In the genomic region with DNA sequence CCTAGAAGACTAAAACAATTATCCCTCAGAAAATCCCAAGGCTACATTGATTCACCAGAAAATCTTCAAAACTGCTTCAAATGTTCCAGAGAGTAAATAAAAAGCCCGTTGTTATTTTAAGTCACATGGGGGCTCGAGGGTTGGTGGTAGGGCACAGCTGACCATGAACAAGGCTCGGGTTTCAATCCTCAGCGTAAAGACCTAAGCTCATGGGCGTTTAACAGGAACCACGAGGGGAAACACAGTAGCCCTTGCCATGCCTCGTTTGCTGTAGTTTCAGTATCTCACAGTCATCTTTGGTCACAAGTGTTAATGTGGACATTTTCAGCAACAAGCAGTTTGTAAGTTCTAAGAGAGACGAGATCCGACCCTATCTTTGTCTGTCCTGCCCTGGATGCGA, we compare ENCODE assay signal across 14 mouse cellular contexts. TPM values are rescaled to one million over a fixed set of nuclear protein-coding genes. Genes with fewer than 3 reads are reported as not detected.
DNase-seq lines count a peak whose midpoint lies in the region; ATAC-seq and TF ChIP-seq lines count a peak whose summit lies in the region.
"Had no signal": no experiment of that assay in that cellular context is flagged by ENCODE, and none has a peak within 500 bp of the region (broad histone marks: within the 10 kb centered on the region; RNA-seq: fewer than 3 reads in every experiment).

No protein-coding gene starts in this region.

- 53% methylated on average over 10 of the region's 10 CpGs for WGBS in hindbrain, embryonic 10.5 days
- WGBS in hindbrain, embryonic 16.5 days, result 62% methylated on average over 10 of the region's 10 CpGs
- WGBS in forebrain, postnatal 0 days, result 48% methylated on average over 10 of the region's 10 CpGs

- TF ChIP-seq CTCF in C2C12 (IDR thresholded peaks at IDR 0.05; ENCODE audit: control insufficient read depth, insufficient read depth, insufficient read length), result no peak
- no peak for TF ChIP-seq CTCF in forebrain, postnatal 0 days (IDR thresholded peaks at IDR 0.05; ENCODE audit: low read depth)

- H3K4me2 ChIP-seq in hindbrain, embryonic 16.5 days (ENCODE audit: low read length), result no peak overlapping the region
- no peak overlapping the region for H3K4me2 ChIP-seq in forebrain, postnatal 0 days (ENCODE audit: low read depth)

- peaks cover 25% of the 10 kb centered on the region for H3K4me1 ChIP-seq in hindbrain, embryonic 10.5 days (replicated peaks)
- peaks cover 12% of the 10 kb centered on the region for H3K4me1 ChIP-seq in hindbrain, embryonic 16.5 days (ENCODE audit: control insufficient read depth, insufficient read depth, low read depth, low read length)
- H3K4me1 ChIP-seq in forebrain, postnatal 0 days (ENCODE audit: insufficient read depth), result peaks cover 10% of the 10 kb centered on the region

- H3K36me3 ChIP-seq in hindbrain, embryonic 10.5 days, result no peaks in the 10 kb centered on the region
- H3K36me3 ChIP-seq in hindbrain, embryonic 16.5 days (ENCODE audit: control insufficient read depth, insufficient read depth, low read length), result no peaks in the 10 kb centered on the region
- H3K36me3 ChIP-seq in C2C12 (ENCODE audit: control insufficient read depth, insufficient read depth), result no peaks in the 10 kb centered on the region
- no peaks in the 10 kb centered on the region for H3K36me3 ChIP-seq in forebrain, postnatal 0 days (ENCODE audit: insufficient read depth)

- no peak for DNase-seq in hindbrain, embryonic 10.5 days (ENCODE audit: low spot score)
- peak; percentile 44 for DNase-seq in embryo, embryonic 10.5 days (ENCODE audit: low spot score)
- DNase-seq in forebrain, postnatal 0 days, result no peak
- DNase-seq in left cerebral cortex, postnatal 36 days (ENCODE audit: low spot score in 2 of 2), result no peak
- no peak for DNase-seq in spleen, adult 18-20 months
- DNase-seq: adrenal gland, postnatal 25 days; cerebellum, adult 11 months; kidney, postnatal 14 days; liver; thymus, postnatal 25 days had no signal

- no peak overlapping the region for H3K4me3 ChIP-seq in hindbrain, embryonic 10.5 days
- no peak overlapping the region for H3K4me3 ChIP-seq in hindbrain, embryonic 16.5 days (ENCODE audit: low read length)
- no peak overlapping the region for H3K4me3 ChIP-seq in C2C12 (ENCODE audit: insufficient read depth, poor library complexity, severe bottlenecking)
- no peak overlapping the region for H3K4me3 ChIP-seq in forebrain, postnatal 0 days (ENCODE audit: low read depth, low read length)

- ATAC-seq in hindbrain, embryonic 16.5 days, result no peak
- no peak for ATAC-seq in forebrain, postnatal 0 days
- ATAC-seq: inflammation-experienced regulatory T-cells, adult 6 months; lung, postnatal 0 days had no signal

- peak overlapping the region; percentile 64; the same call in 1 of the 2 replicates for H3K27ac ChIP-seq in hindbrain, embryonic 10.5 days
- no peak overlapping the region; the same call in 1 of the 2 replicates for H3K27ac ChIP-seq in hindbrain, embryonic 16.5 days (ENCODE audit: low read depth, low read length)
- H3K27ac ChIP-seq in forebrain, postnatal 0 days (ENCODE audit: low read depth, low read length), result peak overlapping the region; percentile 79; the same call in 1 of the 2 replicates

- H3K9ac ChIP-seq in hindbrain, embryonic 16.5 days (ENCODE audit: low read depth, low read length), result no peak overlapping the region
- H3K9ac ChIP-seq in forebrain, postnatal 0 days, result no peak overlapping the region

- intact Hi-C loops in left cerebral cortex, postnatal 36 days (cut with DNase I), result loop anchor here (5.0 kb wide), 1 partner anchor 33 kb away; no protein-coding TSS in a partner anchor

- no peaks in the 10 kb centered on the region for H3K27me3 ChIP-seq in hindbrain, embryonic 10.5 days (ENCODE audit: insufficient read depth, poor library complexity, severe bottlenecking)
- no peaks in the 10 kb centered on the region for H3K27me3 ChIP-seq in hindbrain, embryonic 16.5 days (replicated peaks; ENCODE audit: control insufficient read depth, insufficient read depth, low read length)
- H3K27me3 ChIP-seq in C2C12 (ENCODE audit: control insufficient read depth, insufficient read depth, insufficient read length), result no peaks in the 10 kb centered on the region
- H3K27me3 ChIP-seq in forebrain, postnatal 0 days (ENCODE audit: insufficient read depth, low read length), result no peaks in the 10 kb centered on the region

- H3ac ChIP-seq in C2C12 (ENCODE audit: control insufficient read depth, insufficient read length, low read depth), result no peak overlapping the region

- H3K79me3 ChIP-seq in C2C12 (ENCODE audit: low read depth), result no peaks in the 10 kb centered on the region

- H3K79me2 ChIP-seq in C2C12 (ENCODE audit: control insufficient read depth, insufficient read depth), result no peaks in the 10 kb centered on the region

- H3K9me3 ChIP-seq in hindbrain, embryonic 10.5 days, result no peaks in the 10 kb centered on the region
- no peaks in the 10 kb centered on the region for H3K9me3 ChIP-seq in hindbrain, embryonic 16.5 days (ENCODE audit: control insufficient read depth, low read length)
- no peaks in the 10 kb centered on the region for H3K9me3 ChIP-seq in forebrain, postnatal 0 days (ENCODE audit: low read length)

TF ChIP-seq in C2C12, 6 proteins besides CTCF, POLR2A, EP300 and RAD21:
- TF ChIP-seq FOSL1 (IDR thresholded peaks at IDR 0.05; ENCODE audit: insufficient read depth, low read length, poor library complexity, severe bottlenecking) (no peak), USF1 (IDR thresholded peaks at IDR 0.05; ENCODE audit: low read depth) (peak; percentile 59)

RNA-seq across cellular contexts. Expression of a gene that starts 10.3 kb away (rescaled TPM):
- 118 and 143 TPM in 2 replicates for polyA plus RNA-seq in hindbrain, embryonic 10.5 days (2016; fragmentation: Nextera tagmentation; extraction: Ambion mirVana)
- 169 and 177 TPM in 2 replicates for polyA plus RNA-seq in hindbrain, embryonic 16.5 days (2015; fragmentation: Nextera tagmentation; extraction: Ambion mirVana)
- 59.0 TPM for polyA plus RNA-seq in C2C12 (2012; fragmentation: generic; extraction: Trizol)
- 81.7 and 92.6 TPM in 2 replicates for total RNA-seq in forebrain, postnatal 0 days (2014; rRNA removed)
- 152 and 155 TPM in 2 replicates for polyA plus RNA-seq in forebrain, postnatal 0 days (2015; fragmentation: Nextera tagmentation; extraction: Ambion mirVana)
- 100 to 1,000 TPM; 108 to 128 TPM for total RNA-seq in left cerebral cortex, postnatal 36 days (2021)

RNA-seq across cellular contexts. Expression of a gene that starts 39.4 kb away (rescaled TPM):
- polyA plus RNA-seq in hindbrain, embryonic 10.5 days (2016; fragmentation: Nextera tagmentation; extraction: Ambion mirVana), result 0.71 and 1.6 TPM in 2 replicates
- 2.1 and 2.9 TPM in 2 replicates for polyA plus RNA-seq in hindbrain, embryonic 16.5 days (2015; fragmentation: Nextera tagmentation; extraction: Ambion mirVana)
- 53.8 TPM for polyA plus RNA-seq in C2C12 (2012; fragmentation: generic; extraction: Trizol)
- total RNA-seq in forebrain, postnatal 0 days (2014; rRNA removed), result 27.2 and 43.0 TPM in 2 replicates
- polyA plus RNA-seq in forebrain, postnatal 0 days (2015; fragmentation: Nextera tagmentation; extraction: Ambion mirVana), result 2.4 and 3.2 TPM in 2 replicates
- total RNA-seq in left cerebral cortex, postnatal 36 days (2021), result 100 to 1,000 TPM; 130 to 162 TPM

Comparison
In these comparisons a context has a peak if more than half of its experiments do, and no peak if none do; other contexts are left out.
1. RNA of a gene that starts 39.4 kb away (polyA plus RNA-seq): 53.8 TPM in C2C12 (single experiment); 2.4 to 3.2 TPM in forebrain, postnatal 0 days, 2.1 to 2.9 TPM in hindbrain, embryonic 16.5 days and 0.71 to 1.6 TPM in hindbrain, embryonic 10.5 days; every median in the first group is over 10 times any median in the second.